Mouse (Mus musculus) myocyte (in vitro differentiated cells): ENCODE measurements around the gene Mmab.

Experiments used
- MAX ChIP-seq: IDR thresholded peaks from one replicate; pipeline ENCODE4 v1.6.1; 2011; ENCODE audit warnings: low read depth, mild to moderate bottlenecking, control low read depth
- MYOG ChIP-seq, 3 experiments: IDR thresholded peaks; one replicate each; pipeline ENCODE4 v1.6.1; 2011; ENCODE audit warnings: control low read depth in 2 of 3, low read depth in 2 of 3, mild to moderate bottlenecking in 2 of 3; ENCODE audit not compliant: insufficient read length in 2 of 3, control insufficient read depth in 1 of 3, insufficient read depth in 1 of 3

- no peak for TF ChIP-seq MAX
- TF ChIP-seq MYOG (IDR thresholded peaks at IDR 0.05; ENCODE audit: control insufficient read depth in 1 of 3, insufficient read depth in 1 of 3, insufficient read length in 2 of 3, low read depth in 2 of 3), result no peak
Observed at GRCm38 (mm10) chr5:114478267-114478666, 34.4 kb upstream of the Mmab start.
